Mouse (Mus musculus): ENCODE measurements around the gene Wdr62. TPM values are rescaled to one million over a fixed set of nuclear protein-coding genes. Genes with fewer than 3 reads are reported as not detected.

The Wdr62 gene
- polyA plus RNA-seq, 1 experiment from 2014 or later, result 7.1 TPM

Other genes with a start within 250 kb of the Wdr62 start
- 3.7 and 4.6 TPM in 2 replicates for gene Zfp14, start 229.0 kb downstream of the Wdr62 start, polyA plus RNA-seq (2015; fragmentation: Nextera tagmentation; extraction: Ambion mirVana)
- gene Zfp82, start 207.5 kb downstream of the Wdr62 start, polyA plus RNA-seq (2015; fragmentation: Nextera tagmentation; extraction: Ambion mirVana), result 4.5 and 5.1 TPM in 2 replicates
- gene Gm26920, start 190.0 kb downstream of the Wdr62 start, polyA plus RNA-seq (2015; fragmentation: Nextera tagmentation; extraction: Ambion mirVana), result 0.70 and 0.87 TPM in 2 replicates
- 6.8 and 8.6 TPM in 2 replicates for gene Zfp566, start 189.9 kb downstream of the Wdr62 start, polyA plus RNA-seq (2015; fragmentation: Nextera tagmentation; extraction: Ambion mirVana)
- gene Zfp260, start 185.6 kb downstream of the Wdr62 start, polyA plus RNA-seq (2015; fragmentation: Nextera tagmentation; extraction: Ambion mirVana), result 96.5 and 108 TPM in 2 replicates
- gene Zfp382, start 158.5 kb downstream of the Wdr62 start, polyA plus RNA-seq (2015; fragmentation: Nextera tagmentation; extraction: Ambion mirVana), result 9.5 TPM in 2 replicates
- gene Zfp146, start 110.7 kb downstream of the Wdr62 start, polyA plus RNA-seq (2015; fragmentation: Nextera tagmentation; extraction: Ambion mirVana), result 12.2 and 12.6 TPM in 2 replicates
- 12.8 and 25.0 TPM in 2 replicates for gene Cox7a1, start 96.3 kb downstream of the Wdr62 start, polyA plus RNA-seq (2015; fragmentation: Nextera tagmentation; extraction: Ambion mirVana)
- gene Capns1, start 81.6 kb downstream of the Wdr62 start, polyA plus RNA-seq (2015; fragmentation: Nextera tagmentation; extraction: Ambion mirVana), result 90.0 and 98.5 TPM in 2 replicates
- 111 and 116 TPM in 2 replicates for gene Polr2i, start 48.5 kb downstream of the Wdr62 start, polyA plus RNA-seq (2015; fragmentation: Nextera tagmentation; extraction: Ambion mirVana)
- 148 and 151 TPM in 2 replicates for gene Tbcb, start 48.1 kb downstream of the Wdr62 start, polyA plus RNA-seq (2015; fragmentation: Nextera tagmentation; extraction: Ambion mirVana)
- 0.19 TPM in 1 of 2 replicates, not detected in the other for gene Ovol3, start 44.7 kb downstream of the Wdr62 start, polyA plus RNA-seq (2015; fragmentation: Nextera tagmentation; extraction: Ambion mirVana)
- gene Thap8, start 325 bp downstream of the Wdr62 start, polyA plus RNA-seq (2015; fragmentation: Nextera tagmentation; extraction: Ambion mirVana), result 0.25 and 0.53 TPM in 2 replicates
- 21.4 and 22.6 TPM in 2 replicates for gene Clip3, start 11.3 kb upstream of the Wdr62 start, polyA plus RNA-seq (2015; fragmentation: Nextera tagmentation; extraction: Ambion mirVana)
- gene Alkbh6, start 28.3 kb upstream of the Wdr62 start, polyA plus RNA-seq (2015; fragmentation: Nextera tagmentation; extraction: Ambion mirVana), result 64.4 and 64.7 TPM in 2 replicates
- 54.0 and 54.3 TPM in 2 replicates for gene Syne4, start 34.4 kb upstream of the Wdr62 start, polyA plus RNA-seq (2015; fragmentation: Nextera tagmentation; extraction: Ambion mirVana)
- 1.2 TPM in 1 of 2 replicates, not detected in the other for gene E130208F15Rik, start 41.3 kb upstream of the Wdr62 start, polyA plus RNA-seq (2015; fragmentation: Nextera tagmentation; extraction: Ambion mirVana)
- gene Sdhaf1, start 43.5 kb upstream of the Wdr62 start, polyA plus RNA-seq (2015; fragmentation: Nextera tagmentation; extraction: Ambion mirVana), result 12.1 and 14.6 TPM in 2 replicates
- 4.0 and 4.6 TPM in 2 replicates for gene Lrfn3, start 82.4 kb upstream of the Wdr62 start, polyA plus RNA-seq (2015; fragmentation: Nextera tagmentation; extraction: Ambion mirVana)
- 71.0 and 75.8 TPM in 2 replicates for gene Tyrobp, start 133.3 kb upstream of the Wdr62 start, polyA plus RNA-seq (2015; fragmentation: Nextera tagmentation; extraction: Ambion mirVana)
- gene Hcst, start 139.4 kb upstream of the Wdr62 start, polyA plus RNA-seq (2015; fragmentation: Nextera tagmentation; extraction: Ambion mirVana), result 1.9 and 2.0 TPM in 2 replicates
- 1.5 and 2.0 TPM in 2 replicates for gene Nfkbid, start 141.3 kb upstream of the Wdr62 start, polyA plus RNA-seq (2015; fragmentation: Nextera tagmentation; extraction: Ambion mirVana)
- gene Aplp1, start 165.1 kb upstream of the Wdr62 start, polyA plus RNA-seq (2015; fragmentation: Nextera tagmentation; extraction: Ambion mirVana), result 29.2 and 33.0 TPM in 2 replicates
- gene Kirrel2, start 177.3 kb upstream of the Wdr62 start, polyA plus RNA-seq (2015; fragmentation: Nextera tagmentation; extraction: Ambion mirVana), result 1.4 and 1.9 TPM in 2 replicates
- gene Nphs1, start 177.9 kb upstream of the Wdr62 start, polyA plus RNA-seq (2015; fragmentation: Nextera tagmentation; extraction: Ambion mirVana), result 3.4 and 4.2 TPM in 2 replicates
- 3.6 and 4.0 TPM in 2 replicates for gene Prodh2, start 213.2 kb upstream of the Wdr62 start, polyA plus RNA-seq (2015; fragmentation: Nextera tagmentation; extraction: Ambion mirVana)

Measured in stomach, embryonic 16.5 days (tissue).